Mouse (Mus musculus): ENCODE measurements around the gene Olfr9.
"Not testable (repeated sequence)": the region's sequence is repeated elsewhere in the genome, so short reads cannot be mapped to it uniquely, and the experiment has no call there.

Gene Olfr9

DNA sequence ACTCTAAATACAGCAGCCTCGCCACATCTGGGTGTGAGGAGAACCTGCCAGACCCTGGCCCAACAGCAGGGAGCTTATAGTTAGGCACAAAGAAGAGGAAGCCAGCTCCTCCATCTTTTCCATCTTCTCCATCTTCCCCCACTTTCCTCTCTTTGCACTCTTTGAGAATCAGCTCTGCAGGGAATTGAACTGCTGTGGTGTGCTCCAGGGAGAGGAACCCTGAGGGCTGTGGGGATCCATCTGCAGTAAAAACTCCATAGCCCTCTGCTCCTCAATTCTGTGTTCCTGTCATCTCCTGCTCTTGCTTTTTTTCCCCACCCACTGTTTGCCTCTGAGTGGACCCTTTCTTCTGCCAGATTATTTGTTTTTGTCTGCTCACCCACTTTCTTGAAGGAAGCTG lies at the start of gene Olfr9:
TSS of gene Olfr9 (plus strand) at position 301 of the 400 bp plus-strand sequence.
- DNase-seq (ENCODE audit: low read depth, low spot score), result not testable (repeated sequence)

DNA sequence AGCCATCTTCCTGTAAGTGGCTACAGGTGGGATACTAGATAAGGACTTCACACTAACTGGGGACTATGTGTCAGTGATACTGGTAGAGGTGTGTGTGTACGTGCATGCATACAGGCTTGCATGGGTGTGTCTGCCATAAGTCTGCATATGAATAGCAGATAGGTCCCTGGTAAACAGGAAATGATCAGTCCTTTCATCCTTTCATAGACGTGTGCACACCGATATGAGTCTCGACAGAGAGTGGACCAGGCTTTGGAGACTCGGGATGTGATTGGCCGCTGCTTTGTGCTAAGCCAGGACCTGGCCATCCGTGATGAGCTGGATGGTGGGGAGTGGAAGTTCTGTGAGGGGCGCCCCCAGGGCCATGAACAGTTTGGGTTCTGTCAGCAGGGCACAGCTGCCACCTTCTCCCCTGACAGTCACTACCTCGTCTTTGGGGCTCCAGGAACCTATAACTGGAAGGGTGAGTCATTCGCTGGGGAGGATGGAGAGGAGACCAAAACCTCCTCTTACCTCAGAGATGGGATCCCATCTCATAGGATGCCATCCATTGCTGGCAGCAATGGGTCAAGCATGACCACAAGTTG lies 48.7 kb upstream of the Olfr9 start:
- no peak for DNase-seq (ENCODE audit: low read depth, low spot score)

DNA sequence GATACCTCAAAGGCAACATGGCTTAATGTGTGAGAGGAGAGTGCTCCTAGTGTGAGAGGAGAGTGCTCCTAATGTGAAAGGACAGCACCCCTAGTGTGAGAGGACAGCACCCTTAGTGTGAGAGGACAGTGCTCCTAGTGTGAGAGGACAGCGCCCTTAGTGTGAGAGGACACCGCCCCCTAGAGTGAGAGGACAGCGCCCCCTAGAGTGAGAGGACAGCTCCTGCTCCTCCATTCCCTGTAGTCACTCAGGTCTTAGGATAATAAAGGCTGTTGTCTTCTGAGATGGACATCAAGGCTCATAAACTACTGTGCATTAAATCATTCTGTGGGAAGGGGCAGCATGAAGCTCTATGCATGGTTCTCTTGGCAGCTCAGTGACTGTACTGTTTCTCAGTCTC lies 43.6 kb upstream of the Olfr9 start:
- no peak for DNase-seq (ENCODE audit: low read depth, low spot score)

DNA sequence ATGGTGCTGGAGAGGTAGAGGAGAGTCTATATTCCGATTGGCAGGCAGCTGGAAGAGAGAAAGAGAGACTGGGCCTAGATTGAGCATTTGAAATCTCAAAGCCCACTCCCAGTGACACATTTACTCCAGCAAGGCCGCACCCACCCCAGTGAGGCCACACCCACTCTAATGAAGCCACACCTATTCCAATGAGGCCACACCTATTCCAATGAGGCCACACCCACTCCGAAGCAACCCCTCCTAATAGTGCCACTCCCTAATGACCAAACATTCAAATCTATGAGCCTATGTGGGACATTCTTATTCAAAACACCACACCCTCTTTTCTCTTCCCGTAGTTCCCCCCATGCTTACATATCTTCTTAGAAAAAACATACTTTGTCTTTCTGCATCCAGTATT lies 41.7 kb upstream of the Olfr9 start:
- DNase-seq (ENCODE audit: low read depth, low spot score), result no peak

DNA sequence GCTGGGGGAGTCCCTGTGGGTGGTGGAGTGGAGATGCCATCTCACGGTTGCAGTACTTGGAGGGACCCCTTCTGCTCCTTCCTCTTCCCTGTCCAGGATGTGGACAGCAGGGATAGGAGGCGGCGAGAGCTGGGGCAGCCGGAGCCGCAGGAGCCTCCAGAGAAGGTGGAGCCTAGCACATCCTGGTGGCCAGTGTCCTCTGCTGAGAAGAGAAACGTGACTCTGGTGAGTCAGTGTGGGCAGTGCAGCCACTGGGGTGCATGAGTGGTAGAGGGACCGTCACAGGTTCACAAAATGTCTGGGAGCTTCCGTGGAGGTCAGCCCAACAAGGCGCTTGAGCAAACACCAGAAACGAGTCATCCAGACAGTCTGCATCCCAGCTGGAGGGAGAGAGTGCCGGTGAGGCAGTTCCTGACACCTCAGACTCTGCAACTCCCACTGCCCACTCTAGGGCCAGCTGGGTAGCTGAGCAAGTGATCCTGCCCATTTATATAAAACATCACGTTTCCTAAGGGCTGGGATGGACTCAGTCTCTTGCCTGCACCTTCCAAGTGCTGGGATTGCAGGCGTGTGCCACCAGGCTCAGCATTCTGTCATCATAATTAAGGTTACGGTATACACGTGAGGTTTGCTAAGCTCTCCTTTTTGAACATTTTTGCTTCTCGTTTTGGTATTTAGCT lies 38.9 kb upstream of the Olfr9 start:
- no peak for DNase-seq (ENCODE audit: low read depth, low spot score)

DNA sequence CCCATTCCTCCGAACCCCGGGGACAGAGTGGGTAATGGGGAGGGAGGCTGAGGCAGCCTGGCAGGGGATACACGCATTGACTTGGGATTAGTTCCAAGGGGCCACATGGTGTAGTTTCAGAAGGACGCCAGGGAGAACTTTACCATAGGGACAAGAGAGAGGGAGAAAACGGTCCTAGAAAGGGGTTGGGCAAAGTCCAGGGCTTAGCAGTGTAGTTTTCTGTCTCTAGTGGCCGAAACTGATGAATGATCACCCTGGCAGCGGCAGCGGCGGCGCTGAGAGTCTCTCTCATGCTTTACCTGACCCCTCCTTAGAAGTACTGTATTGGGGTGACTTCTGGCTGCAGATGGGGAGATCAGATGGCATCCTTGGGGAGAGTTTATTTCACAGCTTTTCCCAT lies 30.9 kb upstream of the Olfr9 start:
- no peak for DNase-seq (ENCODE audit: low read depth, low spot score)

DNA sequence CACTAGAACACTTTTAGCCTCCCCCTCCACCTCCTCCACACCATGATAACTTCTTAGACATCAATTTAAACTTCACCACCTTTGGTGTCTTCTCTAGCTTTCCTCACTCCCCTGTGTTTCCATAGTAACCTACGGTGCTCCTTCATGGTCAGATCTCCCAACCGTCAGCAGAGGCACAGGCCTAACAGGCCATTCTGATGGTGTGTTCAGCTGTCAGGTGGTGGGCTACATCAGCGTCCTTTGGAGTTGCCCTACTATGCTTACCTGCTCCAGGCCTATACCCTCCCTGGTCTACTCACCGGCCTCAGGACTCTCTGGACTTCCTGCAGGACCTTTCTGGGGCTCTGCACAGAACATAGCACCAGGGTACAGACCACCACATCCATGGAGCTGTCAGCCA lies 29.1 kb upstream of the Olfr9 start:
- DNase-seq (ENCODE audit: low read depth, low spot score), result no peak

DNA sequence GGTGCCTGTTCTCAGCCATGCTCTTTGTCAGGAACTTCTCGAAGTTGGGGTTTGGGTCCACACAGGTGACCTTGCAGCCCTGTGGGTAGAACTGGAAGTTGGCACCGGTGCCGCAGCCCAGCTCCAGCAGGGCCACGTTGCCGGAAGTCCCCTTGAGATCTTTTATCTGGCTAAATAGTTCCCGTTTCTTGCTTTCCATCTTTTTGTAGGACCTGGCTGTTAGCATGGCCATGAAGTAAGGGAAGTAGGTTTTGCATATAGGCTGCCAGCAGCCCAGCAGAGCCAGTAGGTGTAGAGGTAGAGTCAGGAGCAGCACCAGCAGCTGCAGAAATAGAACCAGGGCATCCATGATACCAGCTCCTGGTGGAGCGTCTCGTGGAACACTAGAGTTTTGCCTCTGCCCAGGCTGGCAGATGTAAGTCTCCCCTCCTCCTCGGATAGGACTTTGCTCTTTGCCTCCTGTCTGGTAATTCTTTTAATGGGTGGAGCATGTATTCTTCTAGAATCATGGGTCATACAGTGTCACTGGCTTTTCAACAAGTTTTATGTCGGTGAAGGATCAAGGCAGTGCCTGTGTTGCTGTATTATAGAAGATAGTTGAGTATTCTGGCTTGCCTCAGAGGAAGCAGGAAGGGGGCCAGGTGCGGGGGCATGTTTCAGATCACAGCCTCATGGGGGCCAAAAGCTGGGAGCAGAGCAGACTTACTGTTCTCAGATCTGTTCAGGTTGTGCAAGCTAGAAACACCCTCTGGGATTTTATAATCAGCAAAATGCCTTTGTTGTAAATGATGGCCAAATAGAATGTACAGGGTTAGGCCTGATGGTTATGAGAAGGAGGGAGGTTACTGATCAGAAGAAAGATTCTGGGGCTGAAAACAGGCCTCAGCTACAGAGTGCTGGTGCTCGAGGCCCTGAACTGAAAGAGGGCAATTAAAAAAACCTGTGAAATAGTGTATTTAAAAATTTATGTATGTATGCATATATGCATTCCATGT lies 28.3 kb upstream of the Olfr9 start, which contains the start of gene Mettl7b:
TSS of gene Mettl7b (minus strand) at position 399 of the 995 bp plus-strand sequence.
- DNase-seq (ENCODE audit: low read depth, low spot score), result no peak

DNA sequence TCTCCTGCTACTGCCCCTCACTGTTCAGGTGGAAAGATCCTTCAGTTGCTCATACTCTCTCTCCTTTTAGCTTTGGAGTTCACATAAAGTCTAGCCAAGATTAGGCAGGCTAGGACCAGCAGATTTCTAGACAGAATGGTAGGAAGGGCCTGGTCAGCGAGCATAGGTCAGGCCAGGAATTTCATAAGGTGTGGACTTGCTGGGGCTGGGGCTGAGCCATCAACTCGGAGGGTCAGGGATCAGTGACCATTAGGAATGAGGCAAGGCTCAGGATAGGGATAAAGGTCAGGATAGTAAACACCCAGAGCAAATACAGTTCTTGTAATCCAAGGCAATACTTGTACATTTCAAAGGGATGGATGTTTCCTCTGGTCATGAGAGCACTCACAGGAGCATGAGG lies 24.3 kb upstream of the Olfr9 start:
- no peak for DNase-seq (ENCODE audit: low read depth, low spot score)

DNA sequence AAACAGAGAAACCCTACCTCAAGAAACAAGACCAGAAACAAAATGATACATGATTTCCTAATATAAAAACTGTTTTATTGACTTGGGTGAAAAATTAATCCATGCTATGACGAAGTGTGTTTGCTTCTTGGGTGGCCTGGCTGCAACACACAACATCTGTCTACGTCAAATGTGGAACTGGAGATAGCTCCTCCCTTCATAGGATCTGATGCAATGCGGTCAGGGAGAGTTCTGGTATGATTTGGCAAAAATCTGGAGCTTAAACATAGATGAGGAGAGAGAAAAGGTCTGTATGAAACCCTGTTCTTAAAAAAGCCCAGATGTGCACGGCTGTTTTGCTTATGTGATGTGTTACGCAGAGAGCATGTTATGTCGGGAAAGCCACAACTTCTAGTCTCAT lies 23.4 kb upstream of the Olfr9 start:
- DNase-seq (ENCODE audit: low read depth, low spot score), result no peak

DNA sequence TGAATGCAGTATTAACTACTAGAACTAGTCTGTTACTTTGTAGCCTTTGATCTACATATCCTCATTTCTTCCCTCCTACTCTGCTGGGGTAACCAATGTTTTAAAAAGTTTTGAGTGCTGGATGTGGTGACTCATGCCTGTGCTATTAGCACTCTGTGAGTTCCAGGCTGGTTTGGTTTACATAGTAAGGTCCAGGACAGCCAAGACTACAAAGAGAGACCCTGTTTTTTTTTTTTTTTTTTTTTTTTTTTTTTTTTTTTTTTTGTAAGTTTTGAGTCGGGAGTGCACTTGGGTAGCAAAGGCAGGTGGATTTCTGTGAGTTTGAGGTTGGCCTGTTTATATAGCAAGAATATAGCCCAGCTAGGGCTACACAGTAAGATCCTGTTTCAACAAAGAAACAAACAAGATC lies 20.9 kb upstream of the Olfr9 start:
- no peak for DNase-seq (ENCODE audit: low read depth, low spot score)

DNA sequence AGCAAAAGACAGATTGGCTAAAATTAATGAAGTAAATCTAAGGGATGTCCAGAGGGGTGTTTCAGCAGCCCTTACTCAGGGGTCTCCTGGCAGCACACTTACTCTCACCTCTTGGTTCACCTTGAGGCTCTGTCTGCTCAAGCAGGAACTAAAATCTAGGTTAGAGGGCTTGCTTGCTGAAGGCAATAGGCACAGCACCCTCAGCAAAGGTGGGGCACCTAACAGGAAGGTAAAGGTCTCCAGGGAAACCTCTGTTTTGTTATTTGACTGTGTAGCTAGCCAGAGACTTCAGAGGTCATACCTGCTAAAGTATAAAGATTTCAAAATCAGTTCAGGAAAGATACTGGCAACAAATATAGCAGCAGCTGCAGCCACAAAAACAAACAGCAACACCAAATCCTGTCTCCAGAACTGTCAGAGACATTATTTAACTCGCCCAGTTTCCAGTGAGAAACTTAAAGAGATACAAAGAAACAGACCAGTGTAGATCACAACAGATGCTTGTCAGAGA lies 18.4 kb upstream of the Olfr9 start:
- DNase-seq (ENCODE audit: low read depth, low spot score), result no peak

DNA sequence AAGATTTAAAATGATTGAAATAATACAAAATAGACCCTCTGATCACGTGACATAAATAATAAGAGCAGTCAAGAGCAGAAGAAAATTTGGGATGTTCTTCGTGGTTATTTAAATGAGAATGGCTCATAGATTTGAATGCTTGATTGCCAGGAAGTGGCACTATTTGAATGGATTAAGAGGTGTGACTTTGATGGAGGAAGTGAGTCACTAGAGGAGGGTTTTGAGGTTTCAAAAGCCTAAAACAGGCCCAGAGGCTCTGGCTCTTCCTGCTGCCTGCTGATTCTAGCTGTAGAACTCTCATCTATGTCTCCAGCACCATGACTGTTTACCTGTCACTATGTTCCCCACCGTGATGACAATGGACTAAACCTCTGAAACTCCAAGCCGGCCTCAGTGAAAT lies 16.4 kb upstream of the Olfr9 start:
- no peak for DNase-seq (ENCODE audit: low read depth, low spot score)

DNA sequence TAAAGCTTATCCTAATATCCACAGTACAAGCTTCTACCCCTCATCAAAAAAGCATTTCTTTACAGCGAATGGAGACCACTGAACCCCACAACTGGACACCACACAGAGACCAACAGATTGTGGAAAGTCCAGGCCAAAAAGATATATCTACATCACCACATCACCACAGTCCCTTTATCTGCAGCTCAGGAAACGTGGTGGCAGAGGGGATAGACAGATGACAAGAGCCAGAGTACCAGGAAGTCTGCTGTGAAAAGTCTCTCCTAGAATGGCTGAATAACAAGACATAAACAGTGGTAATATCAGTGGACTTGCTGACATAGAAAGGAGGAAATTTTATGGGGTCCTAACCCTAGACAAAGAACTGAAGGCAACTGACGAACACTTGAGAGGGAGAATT lies 12.8 kb upstream of the Olfr9 start:
- no peak for DNase-seq (ENCODE audit: low read depth, low spot score)

DNA sequence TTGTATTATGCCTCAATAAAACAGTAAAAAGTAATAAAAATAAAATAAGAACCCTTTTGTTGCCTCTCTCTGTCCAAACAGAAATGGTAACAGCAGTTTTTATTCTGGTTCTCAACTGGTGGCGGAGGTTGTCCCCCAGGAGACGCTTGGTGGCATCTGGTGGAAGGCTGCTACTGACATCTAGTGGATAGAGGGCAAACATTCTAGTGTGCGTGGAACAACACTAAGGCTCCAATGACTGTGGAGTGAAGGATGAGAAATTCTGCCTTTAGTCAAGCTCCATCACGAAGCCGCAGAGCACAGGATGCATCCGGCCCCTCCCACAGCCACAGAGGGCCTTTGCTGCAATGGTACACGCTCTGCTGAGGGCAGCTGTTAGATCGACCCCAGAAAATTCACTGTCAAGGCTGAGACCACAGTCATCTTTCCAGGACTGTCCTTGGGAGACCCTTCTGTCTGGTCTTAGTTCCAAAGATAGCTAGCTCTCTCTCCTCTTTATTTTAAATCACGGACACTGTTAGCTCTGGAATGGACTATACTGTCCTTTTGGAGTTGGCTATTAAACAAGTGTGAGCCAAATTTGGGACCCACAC lies 11.6 kb upstream of the Olfr9 start:
- no peak for DNase-seq (ENCODE audit: low read depth, low spot score)

DNA sequence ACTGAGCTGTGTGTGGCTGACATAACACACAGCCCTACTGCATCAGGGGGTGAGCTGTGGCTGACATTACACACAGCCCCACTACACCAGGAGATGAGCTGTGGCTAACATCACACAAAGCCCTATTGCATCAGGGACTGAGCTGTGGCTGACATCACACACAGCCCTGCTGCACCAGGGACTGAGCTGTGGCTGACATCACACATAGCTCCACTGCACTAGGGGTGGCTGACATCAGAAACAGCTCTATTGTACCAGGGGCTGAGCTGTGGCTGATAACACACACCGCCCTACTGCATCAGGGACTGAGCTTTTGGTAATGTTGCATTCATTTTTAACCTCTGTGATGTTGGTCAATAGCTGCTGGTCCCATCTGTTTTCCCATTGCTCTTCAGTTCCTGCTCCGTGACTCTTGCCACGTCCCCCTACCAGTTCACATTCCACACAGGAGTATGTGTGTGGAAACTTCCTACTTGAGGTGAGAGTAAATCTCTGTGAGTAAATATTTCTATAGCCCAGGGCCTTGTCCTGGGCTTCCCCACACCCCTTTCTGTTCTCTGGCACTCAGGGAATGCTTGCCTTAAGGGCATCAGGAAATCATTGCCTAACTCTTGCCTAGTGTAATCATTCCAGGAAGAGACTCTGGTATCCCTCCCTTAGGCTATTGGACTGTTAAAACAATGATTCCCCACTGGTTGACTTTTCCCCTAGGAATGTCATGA lies 8.4 kb upstream of the Olfr9 start:
- DNase-seq (ENCODE audit: low read depth, low spot score), result no peak

DNA sequence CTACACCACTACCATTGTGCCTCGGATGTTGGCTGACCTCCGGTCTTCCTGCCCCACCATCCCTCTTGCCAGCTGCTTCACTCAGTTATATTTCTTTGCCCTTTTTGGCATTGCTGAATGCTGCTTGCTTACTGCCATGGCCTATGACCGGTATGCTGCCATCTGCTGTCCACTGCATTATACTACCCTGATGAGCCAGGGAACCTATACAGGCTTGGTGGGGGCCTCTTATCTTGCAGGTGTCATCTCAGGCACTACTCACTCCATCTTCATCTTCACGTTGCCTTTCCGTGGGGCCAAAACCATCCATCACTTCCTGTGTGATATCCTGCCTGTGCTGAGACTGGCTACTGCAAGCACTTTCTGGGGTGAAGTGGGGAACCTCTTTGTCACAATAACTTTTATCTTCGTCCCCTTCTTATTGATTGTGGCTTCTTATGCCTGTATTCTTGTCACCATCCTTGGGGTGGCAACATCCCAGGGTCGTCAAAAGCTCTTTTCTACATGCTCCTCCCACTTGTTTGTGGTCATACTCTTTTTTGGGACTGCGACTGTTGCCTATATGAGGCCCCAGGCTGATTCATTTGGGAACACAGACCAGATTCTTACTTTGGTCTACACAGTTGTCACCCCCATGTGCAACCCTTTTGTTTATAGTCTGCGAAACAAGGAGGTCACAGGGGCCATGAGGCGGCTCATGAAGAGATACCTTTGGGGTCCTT lies 1.1 kb downstream of the Olfr9 start:
- DNase-seq (ENCODE audit: low read depth, low spot score), result not testable (repeated sequence)

DNA sequence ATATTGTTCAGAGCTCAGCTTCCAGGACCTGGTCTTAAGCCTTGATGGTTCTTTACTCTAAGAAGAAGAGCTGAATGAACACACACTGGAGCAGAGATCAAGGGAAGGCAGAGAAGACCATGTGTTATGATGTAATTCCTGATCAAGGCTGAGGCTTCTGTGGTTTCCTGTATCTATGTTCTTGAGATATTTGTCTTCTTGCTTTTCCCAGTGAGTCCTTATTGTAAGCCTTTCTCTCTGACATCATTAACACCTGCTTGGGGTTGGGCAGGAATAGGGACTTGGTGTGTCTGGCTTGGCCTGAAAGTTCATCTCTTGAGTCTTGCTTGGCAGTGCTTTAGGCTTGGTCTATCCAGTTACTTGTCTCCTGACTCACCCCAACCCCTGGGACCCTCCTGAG lies 1.8 kb downstream of the Olfr9 start:
- DNase-seq (ENCODE audit: low read depth, low spot score), result no peak

DNA sequence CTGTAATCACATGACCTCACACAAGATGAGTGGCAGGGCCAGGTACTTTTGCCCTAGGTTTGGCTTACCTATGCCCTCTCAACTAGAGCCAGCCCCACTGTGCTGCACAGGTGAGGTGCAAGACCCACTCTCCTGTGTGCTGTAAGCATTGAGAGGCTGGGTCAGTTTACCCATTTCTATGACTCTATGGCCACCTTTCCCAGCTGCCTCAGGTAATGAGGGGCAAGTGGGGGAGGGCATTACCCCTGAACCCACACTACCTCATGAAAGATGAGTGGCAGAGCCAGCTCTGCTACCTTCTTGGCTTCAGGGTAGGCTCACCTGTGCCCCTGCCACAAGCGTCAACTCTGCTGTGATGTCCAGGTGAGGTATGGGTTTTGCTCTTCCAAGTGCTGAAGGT lies 6.6 kb downstream of the Olfr9 start:
- no peak for DNase-seq (ENCODE audit: low read depth, low spot score)

DNA sequence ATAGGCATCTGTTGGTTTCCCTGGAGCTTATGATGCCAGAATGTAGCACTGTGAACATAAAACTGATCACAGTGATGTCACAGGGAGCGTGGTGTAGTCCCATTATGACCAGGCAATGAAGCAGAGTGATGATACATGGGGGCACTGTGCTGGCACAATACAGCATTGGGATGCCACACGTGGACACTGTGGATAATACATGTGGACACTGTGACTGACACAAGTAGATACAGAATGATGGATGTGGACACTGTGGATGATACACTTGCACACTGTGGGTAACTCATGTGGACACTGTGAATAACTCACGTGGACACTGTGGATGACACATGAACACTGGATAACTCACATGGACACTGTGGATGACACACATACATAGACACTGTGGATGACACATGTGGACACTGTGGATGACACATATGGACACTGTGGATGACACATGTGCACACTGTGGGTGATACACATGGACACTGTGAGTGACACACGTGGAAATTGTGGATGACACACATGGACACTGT lies 7.4 kb downstream of the Olfr9 start:
- no peak for DNase-seq (ENCODE audit: low read depth, low spot score)
